Mouse (Mus musculus): ENCODE data around the gene Ate1. TPM values are rescaled to one million over a fixed set of nuclear protein-coding genes. Genes with fewer than 3 reads are reported as not detected.

The Ate1 gene
- polyA plus RNA-seq (2016; fragmentation: Nextera tagmentation; extraction: Ambion mirVana): 33.0 and 33.3 TPM in 2 replicates

DNA sequence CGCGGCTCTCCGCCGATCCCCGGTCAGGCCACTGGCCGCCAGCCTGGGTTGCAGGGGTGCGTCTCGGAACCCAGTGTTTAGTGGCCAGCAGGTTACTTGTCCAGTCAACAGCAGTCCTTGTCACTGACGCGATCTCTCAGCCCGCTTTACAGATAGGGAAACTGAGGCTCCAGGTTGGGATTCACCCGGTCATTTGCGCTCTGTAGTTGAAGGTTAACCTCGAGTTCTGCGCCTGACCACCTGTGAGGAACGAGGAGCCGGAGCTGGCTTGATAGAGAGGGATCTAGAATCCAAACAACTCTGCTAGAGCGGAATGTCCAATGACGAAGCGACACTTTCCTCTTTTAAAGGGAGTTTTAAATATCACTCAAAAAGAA, at the start of gene Ate1:
Gene Ate1, minus strand, starts transcription at position 321 of the 377 bp plus-strand sequence.
- Histone ChIP-seq H3K4me3 (peak within 1 kb of the TSS; percentile 96), H3K9ac (peak within 1 kb of the TSS; percentile 98), H3K36me3 (peaks cover 2% of the 10 kb centered on the region), H3K9me3 (replicated peaks) (no peaks in the 10 kb centered on the region; the same call in 1 of the 2 replicates), H3K27me3 (replicated peaks) (no peaks in the 10 kb centered on the region), H3K4me2 (peak within 1 kb of the TSS; percentile 81), H3K4me1 (peaks cover 32% of the 10 kb centered on the region), H3K27ac (peak within 1 kb of the TSS; percentile 90)
- no peak for ATAC-seq
- WGBS (ENCODE audit: insufficient replicate concordance): 23% methylated on average over 20 of the region's 20 CpGs

DNA sequence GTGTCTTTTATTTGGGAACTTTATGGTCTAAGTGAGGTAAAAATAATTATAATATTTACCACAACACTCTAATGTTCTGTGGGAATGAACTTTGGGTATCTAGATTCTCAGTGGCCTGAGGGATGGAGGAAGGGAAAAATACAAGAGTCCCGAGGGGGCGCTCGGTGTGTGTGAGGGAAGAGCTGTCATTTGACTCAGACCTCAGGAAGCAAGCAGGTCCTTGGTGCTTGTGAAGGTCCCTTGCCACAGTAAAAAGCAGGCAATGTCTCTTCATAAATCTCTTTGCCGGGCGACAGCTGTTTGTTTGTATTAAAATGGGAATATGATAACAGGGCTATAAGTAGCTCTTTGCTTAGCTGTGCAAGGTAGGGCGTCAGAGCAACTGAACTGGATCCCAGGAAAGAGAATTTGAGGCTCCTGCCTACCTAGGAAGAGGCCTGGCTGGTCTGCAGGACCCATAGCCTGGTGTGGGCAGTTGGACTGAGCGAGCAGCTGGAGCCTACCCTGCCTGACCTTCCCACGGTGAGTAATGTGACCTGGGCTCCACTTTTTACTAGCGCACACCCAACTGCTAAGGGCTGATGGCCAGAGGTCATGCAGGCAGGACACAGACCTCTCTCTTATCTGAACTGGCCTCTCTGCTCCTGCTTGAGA, 48.7 kb upstream of the Ate1 start:
- no peak overlapping the region for H3K4me2 ChIP-seq
- H3K9ac ChIP-seq: no peak overlapping the region
- ATAC-seq: peak; percentile 63; the same call in 1 of the 2 replicates
- WGBS (ENCODE audit: insufficient replicate concordance): 60% methylated on average over 9 of the region's 9 CpGs
- H3K4me3 ChIP-seq: no peak overlapping the region
- H3K27me3 ChIP-seq (replicated peaks): peaks cover 4% of the 10 kb centered on the region; the same call in 1 of the 2 replicates
- peaks cover 11% of the 10 kb centered on the region for H3K4me1 ChIP-seq
- no peaks in the 10 kb centered on the region for H3K9me3 ChIP-seq (replicated peaks)
- H3K27ac ChIP-seq: no peak overlapping the region
- H3K36me3 ChIP-seq: no peaks in the 10 kb centered on the region

DNA sequence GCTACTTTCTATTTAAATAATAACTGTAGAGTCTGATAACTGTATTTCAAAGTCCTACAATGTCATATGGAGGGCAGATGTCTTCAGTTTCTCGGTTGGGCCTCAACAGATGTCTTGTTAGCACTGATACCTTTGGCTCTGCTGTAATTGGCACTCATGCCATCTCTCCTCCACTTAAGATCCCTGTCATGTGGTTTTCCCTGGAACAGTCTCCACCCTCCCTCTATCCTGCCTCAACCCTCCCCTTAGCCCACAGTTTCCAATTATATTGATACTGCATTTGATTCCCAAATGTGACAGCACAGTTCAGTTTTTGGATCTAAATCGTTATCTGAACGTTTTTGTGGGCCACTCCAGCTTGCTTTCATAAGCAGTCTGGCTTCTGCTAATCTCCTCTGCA, 44.4 kb upstream of the Ate1 start:
- H3K27me3 ChIP-seq (replicated peaks): peaks cover 4% of the 10 kb centered on the region; the same call in 1 of the 2 replicates
- no peak for ATAC-seq
- 45% methylated on average over 3 of the region's 3 CpGs for WGBS (ENCODE audit: insufficient replicate concordance)
- no peaks in the 10 kb centered on the region for H3K36me3 ChIP-seq
- no peak overlapping the region for H3K4me3 ChIP-seq
- no peak overlapping the region for H3K9ac ChIP-seq
- no peaks in the 10 kb centered on the region for H3K9me3 ChIP-seq (replicated peaks)
- no peak overlapping the region for H3K4me2 ChIP-seq
- no peak overlapping the region for H3K27ac ChIP-seq
- peaks cover 35% of the 10 kb centered on the region for H3K4me1 ChIP-seq

DNA sequence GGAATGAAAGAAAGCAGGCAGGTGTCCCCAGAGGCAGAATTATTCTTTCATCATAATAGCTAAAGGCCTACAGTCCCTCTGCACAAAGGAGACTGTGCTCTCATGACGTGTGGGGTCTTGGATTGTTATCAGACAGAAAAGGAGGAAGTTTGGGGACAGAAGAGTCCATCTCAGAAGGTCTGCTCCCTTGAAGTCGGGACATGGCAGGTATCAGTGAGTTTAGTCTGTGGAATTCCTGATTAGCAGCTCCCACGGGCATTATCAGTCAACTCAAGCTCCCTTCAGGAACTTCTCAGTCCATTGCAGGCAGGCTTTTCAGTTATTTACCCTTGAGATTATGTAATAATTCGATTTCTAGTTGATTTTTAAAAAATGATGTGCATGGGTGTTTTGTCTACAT, 43.7 kb upstream of the Ate1 start:
- WGBS (ENCODE audit: insufficient replicate concordance): 20% methylated on average over 4 of the region's 4 CpGs
- ATAC-seq: no peak
- H3K4me3 ChIP-seq: no peak overlapping the region
- H3K36me3 ChIP-seq: no peaks in the 10 kb centered on the region
- H3K4me2 ChIP-seq: no peak overlapping the region
- no peak overlapping the region for H3K9ac ChIP-seq
- no peak overlapping the region for H3K27ac ChIP-seq
- H3K27me3 ChIP-seq (replicated peaks): peaks cover 1% of the 10 kb centered on the region; the same call in 1 of the 2 replicates
- peaks cover 35% of the 10 kb centered on the region for H3K4me1 ChIP-seq
- H3K9me3 ChIP-seq (replicated peaks): no peaks in the 10 kb centered on the region

DNA sequence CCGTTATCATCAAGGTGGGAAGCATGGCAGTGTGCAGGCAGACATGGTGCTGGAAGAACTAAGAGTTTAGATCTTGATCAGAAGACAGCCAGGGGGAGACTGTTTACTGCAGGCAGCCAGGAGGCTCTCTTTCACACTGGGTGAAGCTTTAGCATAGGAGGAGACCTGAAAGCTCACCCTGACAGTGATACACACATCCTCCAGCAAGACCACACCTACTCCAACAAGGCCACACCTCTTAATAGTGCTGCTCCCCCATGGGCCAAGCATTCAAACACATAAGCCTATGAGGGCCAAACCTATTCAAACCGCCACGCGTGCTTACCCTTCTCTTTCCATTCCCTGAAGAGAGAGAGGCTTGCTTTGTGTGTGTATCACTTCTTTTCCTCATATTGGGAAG, 43.1 kb upstream of the Ate1 start:
- H3K4me3 ChIP-seq: no peak overlapping the region
- WGBS (ENCODE audit: insufficient replicate concordance): 83% methylated on average over 4 of the region's 4 CpGs
- H3K4me1 ChIP-seq: peaks cover 35% of the 10 kb centered on the region
- H3K27ac ChIP-seq: no peak overlapping the region
- no peak overlapping the region for H3K4me2 ChIP-seq
- peak; percentile 50; the same call in 1 of the 2 replicates for ATAC-seq
- no peaks in the 10 kb centered on the region for H3K36me3 ChIP-seq
- H3K27me3 ChIP-seq (replicated peaks): no peaks in the 10 kb centered on the region
- no peaks in the 10 kb centered on the region for H3K9me3 ChIP-seq (replicated peaks)
- no peak overlapping the region for H3K9ac ChIP-seq

DNA sequence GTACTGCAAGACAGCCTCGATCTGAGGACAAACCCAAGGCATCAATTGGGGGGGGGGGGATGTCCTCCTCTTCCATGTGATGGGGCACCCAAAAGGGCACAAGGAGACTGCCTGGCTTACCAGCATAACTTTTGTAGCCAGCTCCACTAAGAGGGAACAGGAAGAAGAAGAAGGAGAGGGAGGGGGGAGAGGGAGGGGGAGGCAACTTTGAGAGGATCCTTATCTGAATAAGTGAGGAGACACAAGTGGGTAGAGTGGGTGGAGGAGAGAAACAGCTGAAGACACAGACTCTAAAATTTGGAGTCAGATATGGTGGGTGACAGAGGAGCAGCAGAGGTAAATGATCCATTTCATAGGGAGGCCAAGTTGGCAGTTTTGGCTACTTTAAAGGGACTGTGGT, 40.8 kb upstream of the Ate1 start:
- H3K27ac ChIP-seq: no peak overlapping the region
- H3K4me3 ChIP-seq: no peak overlapping the region
- H3K27me3 ChIP-seq (replicated peaks): no peaks in the 10 kb centered on the region
- H3K9ac ChIP-seq: no peak overlapping the region
- no peaks in the 10 kb centered on the region for H3K9me3 ChIP-seq (replicated peaks)
- 50% methylated on average over 1 of the region's 1 CpGs for WGBS (ENCODE audit: insufficient replicate concordance)
- H3K36me3 ChIP-seq: no peaks in the 10 kb centered on the region
- H3K4me1 ChIP-seq: peaks cover 35% of the 10 kb centered on the region
- ATAC-seq: peak; percentile 74
- peak overlapping the region; percentile 17; the same call in 1 of the 2 replicates for H3K4me2 ChIP-seq

DNA sequence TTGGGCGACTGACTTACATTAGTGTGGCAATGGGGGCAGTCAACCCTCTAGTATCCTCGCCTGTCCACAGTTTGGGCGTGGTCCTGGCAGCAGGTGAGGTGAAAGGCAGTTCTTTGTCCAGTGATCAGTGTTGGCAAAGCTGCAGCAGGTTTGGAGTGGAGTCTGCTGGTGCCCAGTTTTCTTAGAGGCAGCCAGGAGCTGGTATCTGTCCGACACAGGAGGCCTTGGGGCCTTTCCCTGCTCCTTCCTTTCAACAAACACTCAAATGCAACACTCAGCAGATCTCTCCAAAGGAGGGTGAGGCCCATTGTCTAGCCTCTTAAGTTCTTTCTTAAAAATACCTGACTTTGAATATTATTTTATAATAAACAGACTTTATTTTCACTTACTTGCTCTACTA, 38.4 kb upstream of the Ate1 start:
- no peak for ATAC-seq
- WGBS (ENCODE audit: insufficient replicate concordance): 58% methylated on average over 4 of the region's 4 CpGs
- H3K27me3 ChIP-seq (replicated peaks): 0 out of 2 replicates have a peak, but pooled peaks cover 7% of the 10 kb centered on the region
- H3K9ac ChIP-seq: no peak overlapping the region
- no peaks in the 10 kb centered on the region for H3K9me3 ChIP-seq (replicated peaks)
- H3K27ac ChIP-seq: no peak overlapping the region
- no peak overlapping the region for H3K4me3 ChIP-seq
- H3K4me1 ChIP-seq: peaks cover 21% of the 10 kb centered on the region
- H3K36me3 ChIP-seq: no peaks in the 10 kb centered on the region
- no peak overlapping the region for H3K4me2 ChIP-seq

DNA sequence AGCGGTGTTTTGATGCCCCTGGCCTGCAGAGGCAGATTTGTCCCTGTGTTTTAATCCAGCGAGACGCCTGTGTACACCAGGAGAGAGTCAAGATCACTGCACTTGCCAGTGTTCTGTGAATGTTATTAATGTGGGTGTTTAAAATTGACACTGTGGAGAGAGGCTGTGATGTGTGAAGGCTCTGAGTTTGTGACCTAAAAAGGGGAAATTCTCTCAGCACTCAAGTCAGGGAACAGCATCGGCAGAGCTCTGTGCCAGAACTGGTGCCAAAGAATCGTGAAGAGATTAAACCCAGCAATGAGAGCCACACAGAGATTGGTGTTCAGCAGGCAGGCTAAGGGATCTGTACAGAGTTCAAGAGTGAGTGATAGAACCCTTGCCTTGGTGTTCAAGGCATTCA, 35.4 kb upstream of the Ate1 start:
- Histone ChIP-seq H3K36me3 (no peaks in the 10 kb centered on the region), H3K27me3 (replicated peaks) (peaks cover 10% of the 10 kb centered on the region; the same call in 1 of the 2 replicates), H3K4me2 (no peak overlapping the region), H3K9ac (no peak overlapping the region), H3K4me1 (peaks cover 4% of the 10 kb centered on the region), H3K27ac (no peak overlapping the region), H3K9me3 (replicated peaks) (no peaks in the 10 kb centered on the region), H3K4me3 (no peak overlapping the region)
- 79% methylated on average over 5 of the region's 5 CpGs for WGBS (ENCODE audit: insufficient replicate concordance)
- ATAC-seq: no peak

DNA sequence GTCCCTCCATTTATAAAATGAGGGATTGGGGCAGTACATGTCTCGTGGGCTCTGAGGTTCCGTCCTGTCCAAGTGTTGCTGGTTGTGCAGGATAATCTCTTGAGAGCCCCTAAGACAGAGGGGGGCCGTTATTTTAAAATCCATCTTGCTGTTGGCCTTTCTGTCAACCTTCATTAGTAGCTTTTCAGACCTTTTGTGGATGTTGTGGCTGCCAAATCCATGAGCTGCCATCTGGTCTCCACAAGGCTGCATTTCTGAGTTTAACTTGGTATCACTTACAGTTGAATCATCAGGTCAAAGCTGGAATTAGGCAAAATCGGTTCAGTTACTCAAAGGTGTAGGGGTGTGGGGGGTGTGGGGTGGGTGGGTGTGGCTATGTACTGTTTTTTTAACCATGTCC, 33.2 kb upstream of the Ate1 start:
- 60% methylated on average over 4 of the region's 4 CpGs for WGBS (ENCODE audit: insufficient replicate concordance)
- Histone ChIP-seq H3K9ac (no peak overlapping the region), H3K9me3 (replicated peaks) (no peaks in the 10 kb centered on the region), H3K27ac (no peak overlapping the region), H3K4me2 (no peak overlapping the region), H3K36me3 (no peaks in the 10 kb centered on the region), H3K4me3 (no peak overlapping the region), H3K4me1 (no peaks in the 10 kb centered on the region), H3K27me3 (replicated peaks) (peaks cover 10% of the 10 kb centered on the region; the same call in 1 of the 2 replicates)
- ATAC-seq: no peak

DNA sequence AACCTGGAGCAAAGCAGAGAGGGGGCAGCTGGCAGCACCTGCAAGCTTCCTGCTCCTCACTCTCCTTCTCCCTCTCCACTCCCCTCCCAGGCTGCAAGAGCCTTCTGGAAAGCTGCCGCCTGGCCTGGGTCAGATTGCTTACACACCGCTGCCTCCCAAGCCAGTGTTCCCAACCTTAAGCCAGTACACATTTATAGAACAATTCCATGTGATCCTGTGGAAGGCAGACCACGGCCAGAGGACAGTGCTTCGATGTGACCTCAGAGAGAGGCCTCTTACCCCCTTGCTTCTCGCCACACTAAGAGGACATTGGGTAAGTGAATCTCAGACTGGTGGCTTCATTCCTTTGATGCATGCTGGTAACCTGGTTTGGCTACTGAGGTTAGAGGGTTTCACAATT, 32.6 kb upstream of the Ate1 start:
- Histone ChIP-seq H3K27ac (no peak overlapping the region), H3K9me3 (replicated peaks) (no peaks in the 10 kb centered on the region), H3K9ac (no peak overlapping the region), H3K4me1 (peaks cover under 1% of the 10 kb centered on the region; the same call in 1 of the 2 replicates), H3K27me3 (replicated peaks) (peaks cover 10% of the 10 kb centered on the region; the same call in 1 of the 2 replicates), H3K36me3 (no peaks in the 10 kb centered on the region), H3K4me3 (no peak overlapping the region), H3K4me2 (no peak overlapping the region)
- ATAC-seq: no peak
- 57% methylated on average over 5 of the region's 5 CpGs for whole genome bisulfite sequencing (ENCODE audit: insufficient replicate concordance)

DNA sequence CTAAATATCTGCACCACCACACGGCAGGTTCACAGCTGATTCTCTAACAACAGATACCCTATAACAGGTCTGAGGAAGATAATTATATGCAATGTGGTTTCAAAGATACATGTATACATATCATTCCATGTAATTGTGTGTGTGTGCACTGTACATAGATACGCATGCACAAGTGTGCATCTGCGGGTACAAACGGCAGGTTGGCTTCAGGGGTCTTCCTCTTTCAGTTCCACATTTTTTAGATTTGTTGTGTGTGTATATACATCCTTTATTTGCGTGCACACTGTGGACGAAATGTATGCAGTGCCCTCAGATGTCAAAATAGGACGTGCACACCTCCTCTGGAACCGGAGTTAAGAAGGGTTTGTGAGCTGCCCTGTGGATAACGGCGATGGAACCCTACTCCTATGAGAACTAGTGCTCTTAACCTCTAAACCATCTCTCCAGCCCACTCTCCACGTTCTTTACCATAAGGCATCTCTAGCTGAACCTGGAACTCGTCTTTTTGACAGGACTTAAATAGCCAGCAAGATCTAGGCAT, 27.5 kb upstream of the Ate1 start:
- Histone ChIP-seq H3K27me3 (replicated peaks) (peaks cover 3% of the 10 kb centered on the region; the same call in 1 of the 2 replicates), H3K4me1 (peaks cover 28% of the 10 kb centered on the region), H3K36me3 (peaks cover 30% of the 10 kb centered on the region), H3K4me3 (peak overlapping the region; percentile 91), H3K4me2 (peak overlapping the region; percentile 82), H3K9me3 (replicated peaks) (no peaks in the 10 kb centered on the region), H3K27ac (no peak overlapping the region; the same call in 1 of the 2 replicates), H3K9ac (peak overlapping the region; percentile 97)
- no peak for ATAC-seq
- WGBS (ENCODE audit: insufficient replicate concordance): 68% methylated on average over 12 of the region's 12 CpGs

DNA sequence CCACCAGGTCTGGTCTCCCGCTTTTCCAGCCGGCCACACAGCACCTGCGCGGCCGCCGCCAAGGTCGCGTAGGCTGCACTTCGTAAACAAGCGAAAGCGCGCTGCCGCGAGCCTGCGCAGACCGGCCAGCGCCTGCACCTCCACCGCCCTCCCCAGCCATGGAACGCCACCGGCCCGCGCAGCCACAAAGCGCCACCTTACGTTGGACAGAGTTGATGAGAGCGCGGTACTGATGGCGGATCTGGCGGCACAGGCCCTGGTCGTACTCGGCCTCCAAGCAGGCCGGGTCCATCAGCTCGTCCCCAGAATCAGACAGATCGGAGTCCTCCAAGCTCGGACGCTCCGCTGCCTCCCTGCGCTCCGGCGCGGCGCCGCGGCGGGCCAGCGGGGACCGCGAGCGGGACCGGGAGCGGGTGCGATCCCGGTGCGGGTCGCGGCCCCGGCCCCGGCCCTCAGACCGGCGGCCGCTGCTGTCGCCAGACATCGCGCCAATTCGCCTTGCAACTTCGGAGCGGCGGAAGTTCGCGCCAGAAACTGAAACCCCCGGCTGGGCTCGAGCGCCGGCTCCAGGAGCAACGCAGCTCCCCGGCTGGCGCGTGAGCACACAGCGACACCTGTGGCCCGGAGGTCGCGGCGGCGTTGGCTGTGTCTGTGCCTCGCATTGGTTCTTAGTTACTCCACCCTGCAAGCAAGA, 26.8 kb upstream of the Ate1 start:
- H3K4me2 ChIP-seq: peak overlapping the region; percentile 82
- no peaks in the 10 kb centered on the region for H3K9me3 ChIP-seq (replicated peaks)
- peak; percentile 94 for ATAC-seq
- WGBS (ENCODE audit: insufficient replicate concordance): under 1% methylated on average over 84 of the region's 84 CpGs
- peaks cover 38% of the 10 kb centered on the region for H3K36me3 ChIP-seq
- peak overlapping the region; percentile 99 for H3K27ac ChIP-seq
- no peaks in the 10 kb centered on the region for H3K27me3 ChIP-seq (replicated peaks)
- peak overlapping the region; percentile 91 for H3K4me3 ChIP-seq
- peak overlapping the region; percentile 97 for H3K9ac ChIP-seq
- H3K4me1 ChIP-seq: peaks cover 28% of the 10 kb centered on the region

Data from liver, embryonic 12.5 days (tissue).